Mouse (Mus musculus): Measurements from ENCODE around the gene Gm26602.

DNA sequence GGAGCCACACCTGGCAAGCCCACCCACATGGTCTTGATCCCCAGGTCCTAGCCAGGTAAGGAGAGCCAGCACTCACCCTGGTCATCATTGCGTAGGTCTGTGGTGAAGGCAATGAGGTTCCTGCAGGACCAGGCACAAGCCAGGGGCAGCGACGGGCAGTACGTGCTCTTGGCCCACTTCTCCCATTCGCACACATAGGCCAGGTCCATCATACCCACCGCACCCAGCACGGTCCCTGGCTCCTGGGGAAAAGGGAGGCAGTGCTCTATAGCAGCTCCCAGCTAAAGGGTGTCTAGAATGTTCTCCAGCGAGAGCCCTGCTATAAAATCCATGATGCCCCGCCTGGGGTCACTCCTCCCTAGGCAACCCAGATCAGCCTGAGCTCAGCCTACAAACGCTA lies 3.2 kb upstream of the Gm26602 start:
- TF ChIP-seq CTCF (IDR thresholded peaks at IDR 0.05; ENCODE audit: low read depth) (no peak), EP300 (optimal IDR thresholded peaks at IDR 0.05) (no peak)
